Mouse (Mus musculus): ENCODE data around the gene Sprn. TPM values are rescaled to one million over a fixed set of nuclear protein-coding genes. Genes with fewer than 3 reads are reported as not detected.

The Sprn gene
- polyA plus RNA-seq (2015; fragmentation: Nextera tagmentation; extraction: Ambion mirVana): 9.4 and 13.1 TPM in 2 replicates

- Histone ChIP-seq H3K9me3 (no peaks in the 10 kb centered on the region), H3K4me1 (replicated peaks) (peaks cover 27% of the 10 kb centered on the region), H3K4me2 (peak within 1 kb of the TSS; percentile 66), H3K9ac (peak within 1 kb of the TSS; percentile 75), H3K4me3 (peak within 1 kb of the TSS; percentile 47), H3K27me3 (peaks cover 33% of the 10 kb centered on the region), H3K36me3 (peaks cover 7% of the 10 kb centered on the region; the same call in 1 of the 2 replicates), H3K27ac (replicated peaks) (peak within 1 kb of the TSS; percentile 78)
- WGBS: 2% methylated on average over 28 of the region's 28 CpGs
- peak; percentile 78 for ATAC-seq (ENCODE audit: low read depth)
Measured at GRCm38 (mm10) chr7:140154218-140154927, at the start of gene Sprn. Gene Sprn (minus strand): TSS chr7:140154877.

GRCm38 (mm10) chr7:140201090-140201489 lies 46.4 kb upstream of the Sprn start:
- Histone ChIP-seq H3K4me3 (no peak overlapping the region), H3K9ac (no peak overlapping the region), H3K4me2 (no peak overlapping the region), H3K36me3 (no peaks in the 10 kb centered on the region), H3K9me3 (no peaks in the 10 kb centered on the region), H3K27me3 (no peaks in the 10 kb centered on the region), H3K27ac (replicated peaks) (no peak overlapping the region), H3K4me1 (replicated peaks) (no peaks in the 10 kb centered on the region)
- ATAC-seq (ENCODE audit: low read depth): no peak
- WGBS: 90% methylated on average over 4 of the region's 4 CpGs

GRCm38 (mm10) chr7:140196002-140196401 lies 41.3 kb upstream of the Sprn start:
- Histone ChIP-seq H3K4me3 (no peak overlapping the region), H3K27me3 (no peaks in the 10 kb centered on the region), H3K9ac (no peak overlapping the region), H3K36me3 (no peaks in the 10 kb centered on the region), H3K4me2 (no peak overlapping the region), H3K4me1 (replicated peaks) (no peaks in the 10 kb centered on the region), H3K27ac (replicated peaks) (no peak overlapping the region), H3K9me3 (no peaks in the 10 kb centered on the region)
- 82% methylated on average over 8 of the region's 8 CpGs for WGBS
- no peak for ATAC-seq (ENCODE audit: low read depth)

- H3K9me3 ChIP-seq: no peaks in the 10 kb centered on the region
- ATAC-seq (ENCODE audit: low read depth): no peak
- H3K4me3 ChIP-seq: no peak overlapping the region
- H3K36me3 ChIP-seq: no peaks in the 10 kb centered on the region
- no peak overlapping the region for H3K4me2 ChIP-seq
- WGBS: 95% methylated on average over 4 of the region's 4 CpGs
- no peaks in the 10 kb centered on the region for H3K4me1 ChIP-seq (replicated peaks)
- no peak overlapping the region for H3K27ac ChIP-seq (replicated peaks)
- no peak overlapping the region for H3K9ac ChIP-seq
- no peaks in the 10 kb centered on the region for H3K27me3 ChIP-seq
Measured at GRCm38 (mm10) chr7:140194031-140194430, 39.4 kb upstream of the Sprn start.

GRCm38 (mm10) chr7:140192851-140193250 lies 38.2 kb upstream of the Sprn start:
- Histone ChIP-seq H3K27ac (replicated peaks) (no peak overlapping the region), H3K9ac (no peak overlapping the region), H3K27me3 (no peaks in the 10 kb centered on the region), H3K4me1 (replicated peaks) (no peaks in the 10 kb centered on the region), H3K9me3 (no peaks in the 10 kb centered on the region), H3K36me3 (no peaks in the 10 kb centered on the region), H3K4me2 (no peak overlapping the region), H3K4me3 (no peak overlapping the region)
- WGBS: 79% methylated on average over 2 of the region's 2 CpGs
- ATAC-seq (ENCODE audit: low read depth): no peak

- H3K36me3 ChIP-seq: no peaks in the 10 kb centered on the region
- no peak overlapping the region for H3K9ac ChIP-seq
- H3K4me1 ChIP-seq (replicated peaks): no peaks in the 10 kb centered on the region
- 65% methylated on average over 2 of the region's 2 CpGs for WGBS
- no peak overlapping the region for H3K27ac ChIP-seq (replicated peaks)
- H3K4me2 ChIP-seq: no peak overlapping the region
- H3K4me3 ChIP-seq: no peak overlapping the region
- H3K9me3 ChIP-seq: no peaks in the 10 kb centered on the region
- H3K27me3 ChIP-seq: no peaks in the 10 kb centered on the region
- ATAC-seq (ENCODE audit: low read depth): no peak
Measured at GRCm38 (mm10) chr7:140192445-140192844, 37.8 kb upstream of the Sprn start.

GRCm38 (mm10) chr7:140190435-140190834 lies 35.8 kb upstream of the Sprn start:
- WGBS: 83% methylated on average over 1 of the region's 1 CpGs
- H3K4me2 ChIP-seq: no peak overlapping the region
- no peak for ATAC-seq (ENCODE audit: low read depth)

GRCm38 (mm10) chr7:140188391-140189328 lies 34.0 kb upstream of the Sprn start:
- Histone ChIP-seq H3K36me3 (no peaks in the 10 kb centered on the region), H3K4me2 (no peak overlapping the region), H3K9me3 (no peaks in the 10 kb centered on the region), H3K4me3 (no peak overlapping the region), H3K27ac (replicated peaks) (no peak overlapping the region), H3K27me3 (no peaks in the 10 kb centered on the region), H3K4me1 (replicated peaks) (no peaks in the 10 kb centered on the region), H3K9ac (no peak overlapping the region)
- WGBS: 59% methylated on average over 4 of the region's 4 CpGs
- ATAC-seq (ENCODE audit: low read depth): no peak

More at GRCm38 (mm10) chr7:140190435-140190834, 35.8 kb upstream of the Sprn start:
- no peak overlapping the region for H3K27ac ChIP-seq (replicated peaks)
- no peaks in the 10 kb centered on the region for H3K36me3 ChIP-seq
- H3K27me3 ChIP-seq: no peaks in the 10 kb centered on the region
- no peaks in the 10 kb centered on the region for H3K9me3 ChIP-seq
- no peaks in the 10 kb centered on the region for H3K4me1 ChIP-seq (replicated peaks)
- H3K9ac ChIP-seq: no peak overlapping the region
- H3K4me3 ChIP-seq: no peak overlapping the region

- Histone ChIP-seq H3K4me1 (replicated peaks) (no peaks in the 10 kb centered on the region), H3K9ac (no peak overlapping the region), H3K9me3 (no peaks in the 10 kb centered on the region), H3K4me3 (no peak overlapping the region), H3K27ac (replicated peaks) (no peak overlapping the region), H3K36me3 (no peaks in the 10 kb centered on the region), H3K4me2 (no peak overlapping the region), H3K27me3 (no peaks in the 10 kb centered on the region)
- 82% methylated on average over 7 of the region's 7 CpGs for WGBS
- ATAC-seq (ENCODE audit: low read depth): no peak
Measured at GRCm38 (mm10) chr7:140187721-140188390, 33.2 kb upstream of the Sprn start.

- Histone ChIP-seq H3K27ac (replicated peaks) (no peak overlapping the region), H3K4me1 (replicated peaks) (no peaks in the 10 kb centered on the region), H3K4me3 (no peak overlapping the region), H3K9me3 (no peaks in the 10 kb centered on the region), H3K27me3 (no peaks in the 10 kb centered on the region), H3K9ac (no peak overlapping the region), H3K36me3 (no peaks in the 10 kb centered on the region), H3K4me2 (no peak overlapping the region)
- WGBS: 67% methylated on average over 18 of the region's 18 CpGs
- no peak for ATAC-seq (ENCODE audit: low read depth)
Measured at GRCm38 (mm10) chr7:140186646-140187620, 32.3 kb upstream of the Sprn start.

- Histone ChIP-seq H3K4me3 (no peak overlapping the region), H3K9ac (no peak overlapping the region), H3K27me3 (no peaks in the 10 kb centered on the region), H3K27ac (replicated peaks) (no peak overlapping the region), H3K4me1 (replicated peaks) (no peaks in the 10 kb centered on the region), H3K9me3 (no peaks in the 10 kb centered on the region), H3K4me2 (no peak overlapping the region), H3K36me3 (no peaks in the 10 kb centered on the region)
- 88% methylated on average over 4 of the region's 4 CpGs for WGBS
- ATAC-seq (ENCODE audit: low read depth): no peak
Measured at GRCm38 (mm10) chr7:140184206-140184605, 29.5 kb upstream of the Sprn start.

All from neural tube, embryonic 13.5 days (tissue).